Mouse (Mus musculus): Measurements from ENCODE around the gene Ctdspl.

GRCm38 (mm10) chr9:118986286-118986685, 60.0 kb downstream of the Ctdspl start:
- TF ChIP-seq CTCF (IDR thresholded peaks at IDR 0.05; ENCODE audit: borderline replicate concordance, insufficient read depth, low read length) (no peak), POLR2A (IDR thresholded peaks at IDR 0.05; ENCODE audit: low read depth, low read length) (no peak)
